Mouse (Mus musculus) thymus, adult 2 months (tissue): ENCODE data around the gene Ccdc106.

Source experiments
- CTCF ChIP-seq: fragments of 200-500 bp; IDR thresholded peaks from 2 replicates; pipeline ENCODE4 v1.5.1; 2012; ENCODE audit warnings: mild to moderate bottlenecking, control low read depth, low read length, moderate library complexity, borderline replicate concordance; ENCODE audit not compliant: control insufficient read depth, poor library complexity, insufficient read depth; ENCODE audit errors: extremely low read depth
- POLR2A ChIP-seq: fragments of 200-500 bp; IDR thresholded peaks from 2 replicates; pipeline ENCODE4 v1.6.1; 2012; ENCODE audit warnings: mild to moderate bottlenecking, low read length, control low read depth, moderate library complexity; ENCODE audit not compliant: control insufficient read depth, poor library complexity, insufficient read depth; ENCODE audit errors: extremely low read depth

GRCm38 (mm10) chr7:5017352-5017751, 3.0 kb upstream of the Ccdc106 start:
- no peak for TF ChIP-seq POLR2A
- TF ChIP-seq CTCF, result no peak
